Mouse (Mus musculus): ENCODE measurements around the gene Arhgdia. TPM values are rescaled to one million over a fixed set of nuclear protein-coding genes. Genes with fewer than 3 reads are reported as not detected.
"Not testable (repeated sequence)": the region's sequence is repeated elsewhere in the genome, so short reads cannot be mapped to it uniquely, and the experiment has no call there.

Gene Arhgdia
- total and polyA plus RNA-seq, 3 experiments = 172 to 958 (median 417) TPM

DNA sequence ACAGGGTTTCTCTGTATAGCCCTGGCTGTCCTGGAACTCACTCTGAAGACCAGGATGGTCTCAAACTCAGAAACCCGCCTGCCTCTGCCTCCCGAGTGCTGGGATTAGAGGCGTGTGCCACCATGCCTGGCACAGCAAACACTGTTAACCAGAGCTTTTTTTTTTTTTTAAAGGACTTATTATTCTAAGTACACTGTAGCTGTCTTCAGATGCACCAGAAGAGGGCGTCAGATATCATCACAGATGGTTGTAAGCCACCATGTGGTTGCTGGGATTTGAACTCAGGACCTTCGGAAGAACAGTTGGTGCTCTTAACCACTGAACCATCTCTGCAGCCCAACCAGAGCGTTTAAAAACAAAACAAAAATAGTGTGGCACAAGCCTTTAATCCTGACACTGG, 22.6 kb downstream of the Arhgdia start:
- H3K9ac ChIP-seq (ENCODE audit: insufficient read depth, low read depth); in situ Hi-C loops (cut with MboI; ENCODE audit: low pct_ligation_motif_present, low pct_unique_long_range_greater_than_20kb, low sequenced_read_pairs); H3K4me2 ChIP-seq (ENCODE audit: insufficient read depth, low read depth, poor library complexity, severe bottlenecking); H3K4me1 ChIP-seq (ENCODE audit: control insufficient read depth in 1 of 2, insufficient read depth in 2 of 2); DNase-seq (ENCODE audit: extremely low read depth); H3K27ac ChIP-seq (ENCODE audit: insufficient read depth, low read depth); dilution Hi-C loops (cut with MboI; ENCODE audit: extremely low pct_ligation_motif_present, extremely low pct_unique_long_range_greater_than_20kb, low sequenced_read_pairs); H3K9me3 ChIP-seq (replicated peaks; ENCODE audit: low read length); H3K4me3 ChIP-seq (replicated peaks in 1 of 3; ENCODE audit: low read depth in 2 of 3, low read length in 2 of 3, poor library complexity in 1 of 3); H3K27me3 ChIP-seq (replicated peaks); H3K79me2 ChIP-seq (replicated peaks; ENCODE audit: control insufficient read depth, extremely low read depth, insufficient read depth, poor library complexity, severe bottlenecking): not testable (repeated sequence)
- peaks cover 44 to 49% of the 10 kb centered on the region in 2 experiments for H3K36me3 ChIP-seq (replicated peaks in 1 of 2; ENCODE audit: control insufficient read depth in 1 of 2, insufficient read depth in 1 of 2, low read length in 1 of 2)
- peak in 1 of 2 experiments; percentile 29; a peak in 2 of 4 replicates for TF ChIP-seq CTCF (conservative IDR thresholded peaks at IDR 0.05 in 1 of 2, IDR thresholded peaks at IDR 0.05 in 1 of 2; ENCODE audit: low read depth in 2 of 2, low read length in 2 of 2)

DNA sequence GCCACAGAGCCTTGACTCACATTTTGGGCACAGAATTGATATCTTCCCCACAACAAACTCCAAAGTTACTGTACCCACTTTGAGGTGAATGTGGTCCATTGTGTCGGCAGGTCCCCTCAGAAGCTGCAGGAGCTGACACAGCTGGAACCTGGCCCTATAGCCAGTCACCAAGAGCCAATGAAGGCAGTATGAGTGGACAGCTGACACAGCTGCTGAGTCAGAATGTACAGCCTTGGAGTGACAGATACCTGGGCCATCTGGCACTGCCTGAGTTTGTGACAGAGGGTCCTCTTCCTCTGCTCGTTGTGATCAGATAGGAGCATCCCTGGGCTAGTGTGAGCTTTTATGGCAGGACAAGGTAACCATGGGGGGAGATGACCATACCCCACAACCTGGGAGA, 26.2 kb downstream of the Arhgdia start:
- dilution Hi-C loops (cut with MboI; ENCODE audit: extremely low pct_ligation_motif_present, extremely low pct_unique_long_range_greater_than_20kb, low sequenced_read_pairs) = no loop called here
- in situ Hi-C loops (cut with MboI; ENCODE audit: low pct_ligation_motif_present, low pct_unique_long_range_greater_than_20kb, low sequenced_read_pairs) = no loop called here
- no peaks in the 10 kb centered on the region for H3K79me2 ChIP-seq (replicated peaks; ENCODE audit: control insufficient read depth, extremely low read depth, insufficient read depth, poor library complexity, severe bottlenecking)
- no peak overlapping the region for H3K9ac ChIP-seq (ENCODE audit: insufficient read depth, low read depth)
- no peaks in the 10 kb centered on the region for H3K27me3 ChIP-seq (replicated peaks)
- H3K9me3 ChIP-seq (replicated peaks; ENCODE audit: low read length) = peaks cover 4% of the 10 kb centered on the region
- no peak overlapping the region for H3K4me2 ChIP-seq (ENCODE audit: insufficient read depth, low read depth, poor library complexity, severe bottlenecking)
- no peak overlapping the region for H3K4me3 ChIP-seq (replicated peaks in 1 of 3; ENCODE audit: low read depth in 2 of 3, low read length in 2 of 3, poor library complexity in 1 of 3)
- peaks cover 6 to 9% of the 10 kb centered on the region in 2 experiments; a peak in 3 of 4 replicates for H3K4me1 ChIP-seq (ENCODE audit: control insufficient read depth in 1 of 2, insufficient read depth in 2 of 2)
- DNase-seq (ENCODE audit: extremely low read depth) = no peak
- H3K36me3 ChIP-seq (replicated peaks in 1 of 2; ENCODE audit: control insufficient read depth in 1 of 2, insufficient read depth in 1 of 2, low read length in 1 of 2) = peaks cover 8 to 30% of the 10 kb centered on the region in 2 experiments
- TF ChIP-seq PAX5 (IDR thresholded peaks at IDR 0.05; ENCODE audit: low read length) (no peak), ETS1 (conservative IDR thresholded peaks at IDR 0.05; ENCODE audit: low read depth, low read length) (no peak)
- H3K27ac ChIP-seq (ENCODE audit: insufficient read depth, low read depth) = no peak overlapping the region

DNA sequence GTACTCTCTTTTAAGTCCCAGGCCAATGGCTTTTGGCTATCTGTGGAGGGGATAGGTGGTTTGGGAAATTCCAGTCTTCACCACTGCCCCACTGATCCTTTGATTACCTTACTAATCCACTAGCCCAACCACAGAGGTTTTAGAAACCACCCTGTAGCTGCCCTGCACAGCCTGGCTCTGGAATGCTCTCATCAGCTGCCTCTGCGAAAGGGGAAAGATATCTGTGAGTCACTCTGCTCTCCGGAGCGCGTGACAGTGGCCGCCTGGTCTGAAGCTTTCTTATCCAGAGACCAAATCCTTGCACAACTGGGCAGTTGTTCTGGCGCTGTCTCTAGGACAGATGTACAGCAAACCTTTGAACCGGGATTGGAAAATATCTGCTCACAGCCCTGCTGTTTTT, 26.6 kb downstream of the Arhgdia start:
- TF ChIP-seq RCOR1 (conservative IDR thresholded peaks at IDR 0.05; ENCODE audit: low read depth, low read length) (no peak), EP300 (IDR thresholded peaks at IDR 0.05; ENCODE audit: low read length) (no peak), PAX5 (IDR thresholded peaks at IDR 0.05; ENCODE audit: low read length) (no peak), TBP (conservative IDR thresholded peaks at IDR 0.05; ENCODE audit: low read depth, low read length) (no peak), ZC3H11A (IDR thresholded peaks at IDR 0.05; ENCODE audit: low read depth, low read length) (no peak)
- H3K4me1 ChIP-seq (ENCODE audit: control insufficient read depth in 1 of 2, insufficient read depth in 2 of 2) = peaks cover 9 to 10% of the 10 kb centered on the region in 2 experiments; a peak in 3 of 4 replicates
- DNase-seq (ENCODE audit: extremely low read depth) = no peak
- H3K9me3 ChIP-seq (replicated peaks; ENCODE audit: low read length) = peaks cover 4% of the 10 kb centered on the region
- H3K27ac ChIP-seq (ENCODE audit: insufficient read depth, low read depth) = no peak overlapping the region
- dilution Hi-C loops (cut with MboI; ENCODE audit: extremely low pct_ligation_motif_present, extremely low pct_unique_long_range_greater_than_20kb, low sequenced_read_pairs) = no loop called here
- in situ Hi-C loops (cut with MboI; ENCODE audit: low pct_ligation_motif_present, low pct_unique_long_range_greater_than_20kb, low sequenced_read_pairs) = no loop called here
- H3K79me2 ChIP-seq (replicated peaks; ENCODE audit: control insufficient read depth, extremely low read depth, insufficient read depth, poor library complexity, severe bottlenecking) = no peaks in the 10 kb centered on the region
- no peaks in the 10 kb centered on the region for H3K27me3 ChIP-seq (replicated peaks)
- no peak overlapping the region for H3K9ac ChIP-seq (ENCODE audit: insufficient read depth, low read depth)
- peaks cover 4 to 26% of the 10 kb centered on the region in 2 experiments for H3K36me3 ChIP-seq (replicated peaks in 1 of 2; ENCODE audit: control insufficient read depth in 1 of 2, insufficient read depth in 1 of 2, low read length in 1 of 2)
- no peak overlapping the region for H3K4me3 ChIP-seq (replicated peaks in 1 of 3; ENCODE audit: low read depth in 2 of 3, low read length in 2 of 3, poor library complexity in 1 of 3)
- no peak overlapping the region for H3K4me2 ChIP-seq (ENCODE audit: insufficient read depth, low read depth, poor library complexity, severe bottlenecking)

DNA sequence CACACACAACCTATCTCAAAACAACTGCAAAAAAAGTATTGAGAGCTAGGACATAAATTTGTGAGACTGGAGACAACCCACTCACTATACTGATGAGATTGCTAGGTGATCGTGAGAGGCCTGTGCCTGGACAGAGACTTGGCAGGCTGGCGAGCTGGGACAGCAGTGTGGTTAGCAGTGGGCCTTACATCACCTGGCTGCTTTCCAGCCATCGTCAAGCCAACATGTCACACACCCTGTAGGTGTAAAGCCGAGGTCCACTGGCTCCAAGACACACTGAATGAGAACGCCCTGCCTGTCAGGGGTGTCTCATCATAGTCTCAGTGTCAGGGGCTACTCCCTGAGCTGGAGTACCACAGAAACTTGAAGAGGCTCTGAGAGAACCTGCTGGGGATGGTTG, 28.7 kb downstream of the Arhgdia start:
- H3K27me3 ChIP-seq (replicated peaks) = no peaks in the 10 kb centered on the region
- TF ChIP-seq RAD21 (IDR thresholded peaks at IDR 0.05; ENCODE audit: low read depth, low read length) = no peak
- no peak for TF ChIP-seq ZKSCAN1 (IDR thresholded peaks at IDR 0.05; ENCODE audit: borderline replicate concordance, low read depth, low read length)
- no peak for TF ChIP-seq PAX5 (IDR thresholded peaks at IDR 0.05; ENCODE audit: low read length)
- TF ChIP-seq CHD2 (IDR thresholded peaks at IDR 0.05; ENCODE audit: low read length) = no peak
- no peak for TF ChIP-seq MAZ (IDR thresholded peaks at IDR 0.05; ENCODE audit: low read depth, low read length)
- no peak for TF ChIP-seq MAX (IDR thresholded peaks at IDR 0.05; ENCODE audit: low read length)
- TF ChIP-seq ZNF384 (IDR thresholded peaks at IDR 0.05; ENCODE audit: low read depth, low read length) = no peak
- TF ChIP-seq CTCF (conservative IDR thresholded peaks at IDR 0.05 in 1 of 2, IDR thresholded peaks at IDR 0.05 in 1 of 2; ENCODE audit: low read depth in 2 of 2, low read length in 2 of 2) = no peak
- TF ChIP-seq E2F4 (IDR thresholded peaks at IDR 0.05; ENCODE audit: insufficient replicate concordance, low read depth, low read length) = no peak
- no peak for TF ChIP-seq TCF12 (IDR thresholded peaks at IDR 0.05; ENCODE audit: low read depth, low read length)
- no peak for TF ChIP-seq JUN (IDR thresholded peaks at IDR 0.05; ENCODE audit: insufficient read depth, low read depth, low read length)
- no peak for TF ChIP-seq ZC3H11A (IDR thresholded peaks at IDR 0.05; ENCODE audit: low read depth, low read length)
- TF ChIP-seq GABPA (IDR thresholded peaks at IDR 0.05; ENCODE audit: insufficient replicate concordance, low read depth, low read length) = no peak
- dilution Hi-C loops (cut with MboI; ENCODE audit: extremely low pct_ligation_motif_present, extremely low pct_unique_long_range_greater_than_20kb, low sequenced_read_pairs) (no loop called here), in situ Hi-C loops (cut with MboI; ENCODE audit: low pct_ligation_motif_present, low pct_unique_long_range_greater_than_20kb, low sequenced_read_pairs) (no loop called here)
- H3K4me1 ChIP-seq (ENCODE audit: control insufficient read depth in 1 of 2, insufficient read depth in 2 of 2) = peaks cover 16 to 22% of the 10 kb centered on the region in 2 experiments
- no peak overlapping the region for H3K9ac ChIP-seq (ENCODE audit: insufficient read depth, low read depth)
- H3K27ac ChIP-seq (ENCODE audit: insufficient read depth, low read depth) = no peak overlapping the region
- H3K9me3 ChIP-seq (replicated peaks; ENCODE audit: low read length) = peaks cover 4% of the 10 kb centered on the region
- H3K36me3 ChIP-seq (replicated peaks in 1 of 2; ENCODE audit: control insufficient read depth in 1 of 2, insufficient read depth in 1 of 2, low read length in 1 of 2) = peaks cover 0 to 20% of the 10 kb centered on the region in 2 experiments
- no peaks in the 10 kb centered on the region for H3K79me2 ChIP-seq (replicated peaks; ENCODE audit: control insufficient read depth, extremely low read depth, insufficient read depth, poor library complexity, severe bottlenecking)
- no peak overlapping the region for H3K4me2 ChIP-seq (ENCODE audit: insufficient read depth, low read depth, poor library complexity, severe bottlenecking)
- no peak overlapping the region for H3K4me3 ChIP-seq (replicated peaks in 1 of 3; ENCODE audit: low read depth in 2 of 3, low read length in 2 of 3, poor library complexity in 1 of 3)
- no peak for DNase-seq (ENCODE audit: extremely low read depth)
